10 mouse cellular contexts compared by ENCODE assay signal in the genomic region with DNA sequence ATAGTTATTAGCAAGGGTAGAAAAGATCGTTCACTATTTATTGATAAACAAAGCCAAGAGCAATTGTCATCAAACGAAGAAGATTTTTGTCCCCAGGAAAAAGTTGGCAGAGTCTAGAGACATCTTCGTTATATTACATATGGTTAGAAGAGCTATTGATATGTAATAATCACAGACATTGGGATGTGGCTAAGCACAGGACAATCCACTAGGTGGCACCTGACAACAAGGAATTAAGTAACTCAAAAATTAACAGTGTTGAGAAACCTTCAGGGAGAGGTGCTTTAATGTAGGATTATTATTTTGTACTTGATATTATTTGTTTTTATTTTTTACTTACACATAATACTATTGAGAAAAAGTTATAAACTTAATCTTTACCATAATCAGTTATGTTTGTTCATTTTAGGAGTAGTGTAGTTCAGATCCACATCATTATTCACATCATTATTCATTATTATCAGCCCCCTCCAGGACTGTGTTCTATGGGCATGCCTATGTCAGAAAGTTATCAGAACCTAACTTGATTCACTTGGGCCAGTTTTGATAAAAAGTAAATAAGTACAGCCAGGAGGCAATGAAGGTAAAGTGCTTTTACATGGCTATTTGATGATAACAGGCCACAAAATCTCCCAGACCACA. TPM values are rescaled to one million over a fixed set of nuclear protein-coding genes. Genes with fewer than 3 reads are reported as not detected.
DNase-seq lines count a peak whose midpoint lies in the region; ATAC-seq and TF ChIP-seq lines count a peak whose summit lies in the region.
"Had no signal": no experiment of that assay in that cellular context is flagged by ENCODE, and none has a peak within 500 bp of the region (broad histone marks: within the 10 kb centered on the region; RNA-seq: fewer than 3 reads in every experiment).

No protein-coding gene starts in this region.

- no peaks in the 10 kb centered on the region for H3K4me1 ChIP-seq in heart, embryonic 10.5 days
- H3K4me1 ChIP-seq in intestine, embryonic 16.5 days (ENCODE audit: control insufficient read depth, insufficient read depth, low read length): no peaks in the 10 kb centered on the region
- H3K4me1 ChIP-seq: limb, embryonic 15.5 days; stomach, embryonic 15.5 days had no signal

- H3K4me3 ChIP-seq in heart, embryonic 10.5 days: no peak overlapping the region
- no peak overlapping the region for H3K4me3 ChIP-seq in intestine, embryonic 16.5 days (ENCODE audit: low read length)
- H3K4me3 ChIP-seq: limb, embryonic 15.5 days; stomach, embryonic 15.5 days had no signal

- no peaks in the 10 kb centered on the region for H3K36me3 ChIP-seq in heart, embryonic 10.5 days
- H3K36me3 ChIP-seq in intestine, embryonic 16.5 days (ENCODE audit: control insufficient read depth, insufficient read depth, low read length): no peaks in the 10 kb centered on the region
- H3K36me3 ChIP-seq: limb, embryonic 15.5 days; stomach, embryonic 15.5 days had no signal

- intact Hi-C loops in heart, postnatal 10 days (cut with DNase I): loop anchor here (1.0 to 2.0 kb wide), 2 partner anchors 171 to 327 kb away; no protein-coding TSS in a partner anchor

- no peak for TF ChIP-seq POLR2A in brain, embryonic 14.5 days (IDR thresholded peaks at IDR 0.05; ENCODE audit: borderline replicate concordance, extremely low read depth, insufficient read depth, insufficient read length, poor library complexity, severe bottlenecking)

- H3K9ac ChIP-seq in intestine, embryonic 16.5 days (ENCODE audit: low read depth, low read length): no peak overlapping the region
- H3K9ac ChIP-seq: limb, embryonic 15.5 days; stomach, embryonic 15.5 days had no signal

- 46% methylated on average over 3 of the region's 3 CpGs for WGBS in heart, embryonic 10.5 days
- 41% methylated on average over 3 of the region's 3 CpGs for WGBS in intestine, embryonic 16.5 days

- H3K27me3 ChIP-seq in heart, embryonic 10.5 days (ENCODE audit: insufficient read depth, poor library complexity, severe bottlenecking): no peaks in the 10 kb centered on the region
- no peaks in the 10 kb centered on the region for H3K27me3 ChIP-seq in intestine, embryonic 16.5 days (replicated peaks; ENCODE audit: control insufficient read depth, insufficient read depth, low read length)
- H3K27me3 ChIP-seq: limb, embryonic 15.5 days; stomach, embryonic 15.5 days had no signal

- no peak overlapping the region for H3K27ac ChIP-seq in heart, embryonic 10.5 days
- H3K27ac ChIP-seq in intestine, embryonic 16.5 days (ENCODE audit: low read length): no peak overlapping the region
- H3K27ac ChIP-seq: limb, embryonic 15.5 days; stomach, embryonic 15.5 days had no signal

- no peak overlapping the region for H3K4me2 ChIP-seq in intestine, embryonic 16.5 days (ENCODE audit: low read depth, low read length)
- H3K4me2 ChIP-seq: limb, embryonic 15.5 days; stomach, embryonic 15.5 days had no signal

- peak; percentile 32; the same call in 1 of the 2 replicates for TF ChIP-seq CTCF in brain, embryonic 14.5 days (IDR thresholded peaks at IDR 0.05; ENCODE audit: borderline replicate concordance, extremely low read depth, insufficient read depth, insufficient read length)

- H3K9me3 ChIP-seq in heart, embryonic 10.5 days: no peaks in the 10 kb centered on the region
- H3K9me3 ChIP-seq in intestine, embryonic 16.5 days (ENCODE audit: control insufficient read depth, low read length): no peaks in the 10 kb centered on the region
- H3K9me3 ChIP-seq: limb, embryonic 15.5 days; stomach, embryonic 15.5 days had no signal

- DNase-seq in heart, postnatal 10 days: peak; percentile 8 to 31
- DNase-seq in heart, embryonic 10.5 days (ENCODE audit: low spot score): no peak
- DNase-seq in 416B (ENCODE audit: low read depth): peak; percentile 45
- peak; percentile 81 for DNase-seq in brain, embryonic 14.5 days (ENCODE audit: low read depth)
- DNase-seq in layer of hippocampus, adult 9-11 months: peak; percentile 11
- no peak for DNase-seq in thymus, postnatal 4 days
- no peak for DNase-seq in spleen, adult 18-20 months

- no peak for ATAC-seq in intestine, embryonic 16.5 days

RNA-seq across cellular contexts. Expression of a gene that starts 32.7 kb away (rescaled TPM):
- total RNA-seq in heart, postnatal 10 days (2021): under 1 TPM; 0.05 TPM
- 0.07 and 0.24 TPM in 2 replicates for polyA plus RNA-seq in heart, embryonic 10.5 days (2016; fragmentation: Nextera tagmentation; extraction: Ambion mirVana)
- polyA plus RNA-seq in brain, embryonic 14.5 days (2012; rRNA removed): 13.6 and 14.0 TPM in 2 replicates
- 0.12 and 0.18 TPM in 2 replicates for polyA plus RNA-seq in intestine, embryonic 16.5 days (2015; fragmentation: Nextera tagmentation; extraction: Ambion mirVana)

Comparison
In these comparisons a context has a peak if more than half of its experiments do, and no peak if none do; other contexts are left out.
1. DNase-seq: peak in heart, postnatal 10 days (2 of 2), 416B (single experiment), brain, embryonic 14.5 days (single experiment) and layer of hippocampus, adult 9-11 months (single experiment); none in heart, embryonic 10.5 days (single experiment), thymus, postnatal 4 days (single experiment) and spleen, adult 18-20 months (0 of 2).
2. RNA of a gene that starts 32.7 kb away (polyA plus RNA-seq): 13.6 to 14.0 TPM in brain, embryonic 14.5 days; 0.07 to 0.24 TPM in heart, embryonic 10.5 days and 0.12 to 0.18 TPM in intestine, embryonic 16.5 days; every median in the first group is over 10 times any median in the second.